Mouse (Mus musculus) spleen, postnatal 14 days (tissue): ENCODE results near the gene Ltbp4.

ENCODE experiments used
- DNase-seq, 2 experiments: peaks; one replicate each; pipeline ENCODE4 v3.0.0; 2021 to 2022; ENCODE audit warnings: low spot score in 2 of 2

The Ltbp4 gene

DNA sequence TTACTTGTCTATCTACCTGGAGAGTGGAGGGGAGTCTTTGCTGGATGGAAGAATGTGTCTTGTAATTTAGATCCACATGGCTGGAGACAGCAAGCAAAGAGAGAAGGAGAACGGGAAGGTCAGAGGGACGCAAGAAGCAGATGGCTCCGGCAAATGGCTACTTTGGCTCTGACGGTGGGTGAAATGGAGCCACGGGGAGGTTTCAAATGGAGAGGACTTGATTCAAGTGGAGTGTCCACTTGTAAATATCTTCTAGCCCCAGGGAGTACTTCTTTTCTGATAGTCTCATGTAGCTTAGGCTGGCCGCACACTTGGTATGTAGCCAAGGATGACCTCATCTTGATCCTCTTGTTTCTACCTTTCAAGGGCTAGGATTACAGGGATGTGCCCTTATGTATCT, 38.7 kb downstream of the Ltbp4 start:
- DNase-seq: no peak

GRCm38 (mm10) chr7:27298033-27298610, 39.4 kb downstream of the Ltbp4 start:
- no peak for DNase-seq

GRCm38 (mm10) chr7:27296518-27296917, 41.0 kb downstream of the Ltbp4 start:
- DNase-seq: no peak

- DNase-seq: no peak
Measured at GRCm38 (mm10) chr7:27295956-27296355, 41.5 kb downstream of the Ltbp4 start.

DNA sequence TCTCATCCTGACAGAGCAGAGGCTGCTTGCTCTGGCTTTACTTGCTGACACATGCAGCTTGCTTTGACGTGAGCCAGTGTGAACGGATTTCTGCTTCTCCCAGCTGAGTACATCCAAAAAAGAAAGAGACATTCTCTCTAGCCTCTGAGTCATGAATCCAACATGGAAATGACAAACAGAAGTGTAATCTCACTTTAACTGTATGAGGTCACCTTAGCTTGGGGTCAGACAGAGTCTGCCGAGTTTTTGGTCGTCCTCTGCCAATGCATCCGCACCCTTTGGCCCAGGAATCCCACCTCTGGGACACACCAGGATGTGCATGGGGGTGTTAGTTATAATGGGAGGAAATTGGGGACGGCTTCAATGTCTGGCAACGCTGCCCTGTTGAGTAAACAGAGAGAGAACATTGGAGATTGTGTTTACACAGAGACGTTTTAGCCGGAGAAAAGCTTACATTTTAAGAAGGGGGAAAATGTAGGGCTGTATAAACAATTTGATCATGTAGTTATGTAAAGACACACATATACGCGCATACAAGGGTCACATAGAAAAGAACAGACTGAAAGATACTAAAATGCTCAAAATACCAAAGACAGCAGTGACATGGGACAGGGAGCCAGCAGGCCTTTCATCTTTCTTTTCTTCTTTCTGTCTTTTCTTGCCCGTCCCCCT, 45.6 kb downstream of the Ltbp4 start:
- no peak for DNase-seq

DNA sequence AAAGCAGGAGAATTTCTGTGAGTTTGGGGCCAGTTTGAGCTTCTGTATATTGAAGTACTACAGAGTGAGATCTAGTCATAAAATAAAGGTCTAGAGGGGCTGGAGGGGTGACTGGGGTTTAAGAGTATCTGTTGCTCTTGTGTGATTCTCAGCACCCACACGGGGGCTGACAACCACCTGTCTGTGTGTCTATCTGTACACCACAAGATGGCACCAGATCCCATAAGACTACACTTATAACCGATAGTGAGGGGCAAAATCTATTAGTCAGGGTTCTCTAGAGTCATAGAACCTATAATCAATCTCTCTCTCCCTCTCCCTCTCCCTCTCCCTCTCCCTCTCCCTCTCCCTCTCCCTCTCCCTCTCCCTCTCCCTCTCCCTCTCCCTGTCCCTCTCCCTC, 46.9 kb downstream of the Ltbp4 start:
- no peak for DNase-seq

GRCm38 (mm10) chr7:27288732-27289131, 48.8 kb downstream of the Ltbp4 start:
- no peak for DNase-seq

- DNase-seq: peak in 1 of 2 experiments; percentile 25
Measured at GRCm38 (mm10) chr7:27285698-27286066, 51.8 kb downstream of the Ltbp4 start.

DNA sequence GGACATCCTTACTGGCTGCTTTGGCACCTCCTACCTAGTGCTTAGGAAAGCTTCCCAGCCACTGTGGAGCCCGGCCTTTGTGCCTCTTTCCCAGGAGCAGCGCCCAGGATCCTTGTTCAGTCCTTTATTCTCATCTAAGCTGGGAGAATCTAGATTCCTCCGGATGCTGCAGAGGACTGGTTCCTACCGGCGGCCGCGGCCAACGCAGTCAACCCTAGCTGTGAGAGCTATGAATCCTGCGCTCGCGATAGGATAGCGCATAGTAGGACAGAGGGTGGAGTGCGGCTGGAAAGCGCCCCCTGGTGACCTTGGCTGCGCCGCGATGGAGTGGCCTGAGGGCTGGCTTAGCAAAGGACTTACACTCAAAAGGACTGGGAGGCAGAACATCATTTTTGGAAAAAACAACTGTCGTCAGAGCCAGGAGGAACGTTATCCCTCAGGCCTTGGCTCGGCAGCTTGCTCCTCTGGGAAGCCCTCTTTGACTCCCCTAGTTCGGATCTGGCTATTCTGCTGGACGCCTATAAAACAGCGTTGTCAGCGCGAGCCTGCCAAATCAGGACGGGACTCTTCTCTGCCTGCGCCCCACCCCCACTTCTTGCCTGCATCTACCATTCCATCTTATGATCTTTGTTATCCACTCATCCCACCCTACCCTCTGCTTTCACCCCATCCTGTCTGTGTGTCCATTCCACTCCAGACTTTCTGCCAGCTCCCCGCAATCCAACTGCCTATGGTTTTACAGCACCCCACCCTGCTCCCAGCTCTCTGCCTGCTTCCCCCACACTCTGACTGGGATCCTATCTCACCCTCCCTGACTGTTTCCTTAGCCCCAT, 52.4 kb downstream of the Ltbp4 start:
- DNase-seq: peak in 1 of 2 experiments; percentile 11

- DNase-seq: no peak
Measured at GRCm38 (mm10) chr7:27282225-27282624, 55.3 kb downstream of the Ltbp4 start.

- no peak for DNase-seq
Measured at GRCm38 (mm10) chr7:27281717-27282116, 55.8 kb downstream of the Ltbp4 start.

GRCm38 (mm10) chr7:27277191-27277590, 60.3 kb downstream of the Ltbp4 start:
- DNase-seq: no peak

- no peak for DNase-seq
Measured at GRCm38 (mm10) chr7:27276021-27276420, 61.5 kb downstream of the Ltbp4 start.

GRCm38 (mm10) chr7:27274916-27275315, 62.6 kb downstream of the Ltbp4 start:
- DNase-seq: no peak

GRCm38 (mm10) chr7:27273739-27274351, 63.6 kb downstream of the Ltbp4 start:
- DNase-seq: no peak

DNA sequence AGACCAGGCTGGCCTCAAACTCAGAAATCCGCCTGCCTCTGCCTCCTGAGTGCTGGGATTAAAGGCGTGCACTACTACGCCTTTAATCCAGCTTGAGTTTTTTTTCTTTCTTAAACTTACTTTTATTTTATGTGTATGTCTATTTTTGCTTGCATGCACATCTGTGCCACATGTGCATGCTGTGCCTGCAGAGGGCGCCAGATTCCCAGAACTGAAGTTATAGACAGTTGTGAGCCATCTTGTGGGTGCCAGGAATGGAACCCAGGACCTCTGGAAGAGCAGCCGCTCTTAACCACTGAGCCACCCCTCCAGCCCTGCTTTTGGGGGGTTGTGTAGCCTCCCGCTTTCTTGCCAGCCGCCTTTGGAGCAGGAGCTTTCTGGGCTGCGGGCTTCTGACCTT, 66.1 kb downstream of the Ltbp4 start:
- DNase-seq: no peak

- no peak for DNase-seq
Measured at GRCm38 (mm10) chr7:27266515-27267128, 70.9 kb downstream of the Ltbp4 start.

DNA sequence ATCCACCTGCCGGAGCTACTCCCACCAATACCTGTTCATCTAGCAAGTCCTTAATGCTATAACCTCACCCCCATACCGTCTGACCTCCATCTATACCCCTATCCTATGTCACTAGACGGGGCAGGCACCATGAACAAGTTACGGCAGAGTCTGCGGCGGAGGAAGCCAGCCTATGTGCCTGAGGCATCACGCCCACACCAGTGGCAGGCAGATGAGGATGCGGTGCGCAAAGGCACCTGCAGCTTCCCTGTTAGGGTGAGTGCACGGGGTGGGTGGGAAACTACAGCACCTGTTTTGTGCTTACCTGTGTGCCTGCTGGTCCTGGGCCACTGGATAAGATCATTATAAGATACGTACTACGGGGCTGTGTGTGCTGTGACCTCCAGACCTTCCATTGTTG, 72.7 kb downstream of the Ltbp4 start:
- DNase-seq: no peak

GRCm38 (mm10) chr7:27261888-27262287, 75.6 kb downstream of the Ltbp4 start:
- DNase-seq: no peak

- no peak for DNase-seq
Measured at GRCm38 (mm10) chr7:27260856-27261255, 76.6 kb downstream of the Ltbp4 start.

GRCm38 (mm10) chr7:27259771-27260170, 77.7 kb downstream of the Ltbp4 start:
- no peak for DNase-seq

GRCm38 (mm10) chr7:27259271-27259721, 78.2 kb downstream of the Ltbp4 start:
- no peak for DNase-seq
